Mouse (Mus musculus) brain, embryonic 14.5 days (tissue): ENCODE results near the gene Samt1. TPM values are rescaled to one million over a fixed set of nuclear protein-coding genes. Genes with fewer than 3 reads are reported as not detected.
"Not testable (repeated sequence)": the region's sequence is repeated elsewhere in the genome, so short reads cannot be mapped to it uniquely, and the experiment has no call there.

Experiments
- DNase-seq: peaks from one replicate; pipeline ENCODE4 v3.0.0-alpha.2; 2011; ENCODE audit warnings: low read depth
- CTCF ChIP-seq: fragments of 200-500 bp; IDR thresholded peaks from 2 replicates; pipeline ENCODE4 v1.5.1; 2012; ENCODE audit warnings: inconsistent platforms, mild to moderate bottlenecking, moderate library complexity, borderline replicate concordance; ENCODE audit not compliant: insufficient read depth, insufficient read length; ENCODE audit errors: extremely low read depth
- POLR2A ChIP-seq: fragments of 200-500 bp; IDR thresholded peaks from 2 replicates; pipeline ENCODE4 v1.6.1; 2012; ENCODE audit warnings: mild to moderate bottlenecking, inconsistent platforms, borderline replicate concordance; ENCODE audit not compliant: poor library complexity, insufficient read depth, insufficient read length, severe bottlenecking; ENCODE audit errors: extremely low read depth
- polyA plus RNA-seq: library from polyadenylated mRNA; depleted of rRNA; stranded (reverse); fragments of >200 nt; gene quantifications from 2 replicates; pipeline ENCODE4 v1.2.3, GENCODE M21; 2012; rRNA removed

Samt1 gene
- polyA plus RNA-seq, result not detected in 2 replicates

DNA sequence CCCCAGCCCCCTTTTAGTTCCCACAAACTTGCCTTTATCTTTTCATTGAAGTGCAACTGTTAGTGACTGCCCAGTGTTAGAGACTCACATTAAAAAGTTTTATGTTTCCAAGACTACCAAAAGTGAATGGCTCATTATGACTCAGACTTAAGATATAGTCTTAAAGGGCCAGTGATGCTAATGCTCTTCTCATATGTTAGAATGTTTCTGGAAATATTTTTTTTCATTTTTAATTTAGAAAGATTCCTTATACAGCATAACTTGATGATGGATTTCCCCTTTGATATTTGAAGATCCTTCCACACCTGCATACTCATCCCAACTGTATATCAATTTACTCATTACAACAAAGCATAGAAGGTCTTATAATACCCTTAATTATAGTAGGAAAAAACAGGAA lies at the start of gene Samt1:
TSS of gene Samt1 (minus strand) at position 101 of the 400 bp plus-strand sequence.
- DNase-seq, result not testable (repeated sequence)

GRCm38 (mm10) chrX:154054939-154055338 lies 42.5 kb upstream of the Samt1 start, which contains the start of gene Gm10057:
TSS of gene Gm10057 (minus strand) at chrX:154055039.
- DNase-seq, result not testable (repeated sequence)

- not testable (repeated sequence) for DNase-seq
Observed at GRCm38 (mm10) chrX:154033727-154034126, 21.3 kb upstream of the Samt1 start, which contains the start of gene 4921511M17Rik. TSS of gene 4921511M17Rik (minus strand) at chrX:154033827.

DNA sequence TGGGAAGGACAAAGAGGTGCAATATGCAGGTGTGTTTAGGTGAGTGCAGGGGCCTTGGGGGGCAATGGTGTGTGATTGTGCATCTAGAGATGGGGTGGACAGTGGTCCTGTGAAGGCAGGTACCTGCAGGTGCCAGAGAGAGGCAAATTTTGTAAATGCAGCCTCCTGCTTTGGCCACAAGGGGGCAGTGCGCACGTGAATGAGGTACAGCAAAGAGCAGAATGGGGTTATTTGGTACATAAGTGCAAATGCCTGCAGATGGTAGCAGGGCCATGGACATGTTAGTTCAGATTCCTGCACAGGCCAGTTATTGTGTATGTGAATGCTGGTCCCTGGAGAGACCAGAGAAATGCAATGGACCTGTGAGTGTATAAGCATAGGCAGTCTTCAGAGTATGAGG lies 35.5 kb downstream of the Samt1 start:
- DNase-seq, result not testable (repeated sequence)

DNA sequence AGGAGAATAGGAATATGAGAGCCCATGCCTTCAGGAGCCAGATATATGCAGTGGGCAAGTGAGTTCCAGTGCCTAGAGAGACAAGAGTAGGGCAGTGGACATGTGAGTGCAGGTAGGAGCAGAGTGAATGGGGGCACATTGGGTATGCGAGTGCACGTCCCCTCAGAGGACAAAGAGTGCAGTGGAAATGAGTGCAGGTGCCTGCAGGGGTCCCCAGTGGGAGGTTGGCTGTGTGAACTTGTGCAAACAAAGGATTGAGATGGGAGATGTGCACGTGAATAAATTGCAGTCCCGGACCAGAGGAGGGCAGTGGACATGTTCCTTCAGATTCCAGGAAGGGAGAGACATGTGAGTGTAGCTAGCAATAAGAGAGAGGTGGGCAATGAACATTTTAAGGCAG lies 36.0 kb downstream of the Samt1 start:
- not testable (repeated sequence) for DNase-seq

DNA sequence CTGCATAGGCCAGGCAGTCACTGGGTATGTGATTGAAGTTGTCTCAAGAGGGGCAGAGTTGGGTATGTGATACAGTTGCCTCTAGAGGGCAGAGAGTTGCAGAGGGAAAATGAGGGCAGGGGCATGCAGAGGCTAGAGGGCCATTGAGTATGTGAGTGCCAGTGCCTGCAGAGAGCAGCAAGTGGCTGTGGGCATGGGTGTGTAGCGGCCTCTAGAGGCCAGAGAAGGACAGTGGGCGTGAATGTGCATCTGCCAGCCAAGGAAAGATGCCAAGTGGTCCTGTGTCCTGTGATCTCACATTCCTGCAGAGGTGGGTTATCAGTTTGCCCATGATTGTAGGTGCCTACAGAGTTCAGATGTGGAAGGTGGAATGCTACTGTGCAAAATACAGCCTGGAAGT lies 38.0 kb downstream of the Samt1 start:
- peak; percentile 14 for DNase-seq

GRCm38 (mm10) chrX:153952866-153953265 lies 59.6 kb downstream of the Samt1 start:
- not testable (repeated sequence) for DNase-seq

More for the DNA sequence above, 38.0 kb downstream of the Samt1 start:
- TF ChIP-seq POLR2A (no peak), CTCF (peak; percentile 51; the same call in 1 of the 2 replicates)

Other genes with a start within 250 kb of the Samt1 start
- 12.2 and 13.1 TPM in 2 replicates for gene Spin2c, start 180.4 kb downstream of the Samt1 start, polyA plus RNA-seq
- gene 4921511M17Rik, start 21.2 kb upstream of the Samt1 start, polyA plus RNA-seq, result not detected in 2 replicates
- not detected in 2 replicates for gene Gm10057, start 42.4 kb upstream of the Samt1 start, polyA plus RNA-seq
- gene Gm15140, start 108.0 kb upstream of the Samt1 start, polyA plus RNA-seq, result not detected in 2 replicates